Mouse (Mus musculus): ENCODE measurements around the gene Apbb2. TPM values are rescaled to one million over a fixed set of nuclear protein-coding genes. Genes with fewer than 3 reads are reported as not detected.

The Apbb2 gene
- polyA plus RNA-seq, 1 experiment: 1.2 TPM

GRCm38 (mm10) chr5:66405305-66405704, 213.3 kb downstream of the Apbb2 start:
- H3K27ac ChIP-seq (ENCODE audit: control insufficient read depth, insufficient read depth, low read depth, low read length): no peak overlapping the region
- H3K4me1 ChIP-seq (ENCODE audit: control insufficient read depth, insufficient read depth, low read length): no peaks in the 10 kb centered on the region
- TF ChIP-seq CTCF (IDR thresholded peaks at IDR 0.05; ENCODE audit: control insufficient read depth, insufficient read depth, insufficient replicate concordance, low read depth, low read length): no peak
- no peak for TF ChIP-seq POLR2A (IDR thresholded peaks at IDR 0.05; ENCODE audit: control insufficient read depth, low read depth, low read length)
- no peaks in the 10 kb centered on the region for H3K27me3 ChIP-seq (ENCODE audit: control insufficient read depth, insufficient read depth, low read length)
- H3K36me3 ChIP-seq (ENCODE audit: control insufficient read depth, insufficient read depth, low read length): no peaks in the 10 kb centered on the region
- H3K4me3 ChIP-seq (ENCODE audit: control insufficient read depth, low read depth, low read length): no peak overlapping the region

- Histone ChIP-seq H3K4me1 (ENCODE audit: control insufficient read depth, insufficient read depth, low read length) (no peaks in the 10 kb centered on the region), H3K27ac (ENCODE audit: control insufficient read depth, insufficient read depth, low read depth, low read length) (no peak overlapping the region), H3K36me3 (ENCODE audit: control insufficient read depth, insufficient read depth, low read length) (no peaks in the 10 kb centered on the region), H3K27me3 (ENCODE audit: control insufficient read depth, insufficient read depth, low read length) (no peaks in the 10 kb centered on the region), H3K4me3 (ENCODE audit: control insufficient read depth, low read depth, low read length) (no peak overlapping the region)
- TF ChIP-seq POLR2A (IDR thresholded peaks at IDR 0.05; ENCODE audit: control insufficient read depth, low read depth, low read length) (no peak), CTCF (IDR thresholded peaks at IDR 0.05; ENCODE audit: control insufficient read depth, insufficient read depth, insufficient replicate concordance, low read depth, low read length) (no peak)
Observed at GRCm38 (mm10) chr5:66400563-66400962, 218.0 kb downstream of the Apbb2 start.

- Histone ChIP-seq H3K27me3 (ENCODE audit: control insufficient read depth, insufficient read depth, low read length) (no peaks in the 10 kb centered on the region), H3K27ac (ENCODE audit: control insufficient read depth, insufficient read depth, low read depth, low read length) (no peak overlapping the region), H3K36me3 (ENCODE audit: control insufficient read depth, insufficient read depth, low read length) (no peaks in the 10 kb centered on the region), H3K4me3 (ENCODE audit: control insufficient read depth, low read depth, low read length) (no peak overlapping the region), H3K4me1 (ENCODE audit: control insufficient read depth, insufficient read depth, low read length) (no peaks in the 10 kb centered on the region)
- no peak for TF ChIP-seq POLR2A (IDR thresholded peaks at IDR 0.05; ENCODE audit: control insufficient read depth, low read depth, low read length)
- no peak for TF ChIP-seq CTCF (IDR thresholded peaks at IDR 0.05; ENCODE audit: control insufficient read depth, insufficient read depth, insufficient replicate concordance, low read depth, low read length)
Observed at GRCm38 (mm10) chr5:66399264-66399620, 219.3 kb downstream of the Apbb2 start.

GRCm38 (mm10) chr5:66398530-66399263, 219.9 kb downstream of the Apbb2 start:
- Histone ChIP-seq H3K27ac (ENCODE audit: control insufficient read depth, insufficient read depth, low read depth, low read length) (no peak overlapping the region), H3K36me3 (ENCODE audit: control insufficient read depth, insufficient read depth, low read length) (no peaks in the 10 kb centered on the region), H3K4me1 (ENCODE audit: control insufficient read depth, insufficient read depth, low read length) (no peaks in the 10 kb centered on the region), H3K4me3 (ENCODE audit: control insufficient read depth, low read depth, low read length) (no peak overlapping the region), H3K27me3 (ENCODE audit: control insufficient read depth, insufficient read depth, low read length) (no peaks in the 10 kb centered on the region)
- TF ChIP-seq POLR2A (IDR thresholded peaks at IDR 0.05; ENCODE audit: control insufficient read depth, low read depth, low read length) (no peak), CTCF (IDR thresholded peaks at IDR 0.05; ENCODE audit: control insufficient read depth, insufficient read depth, insufficient replicate concordance, low read depth, low read length) (no peak)

GRCm38 (mm10) chr5:66393767-66394446, 224.7 kb downstream of the Apbb2 start:
- no peak overlapping the region for H3K27ac ChIP-seq (ENCODE audit: control insufficient read depth, insufficient read depth, low read depth, low read length)
- TF ChIP-seq CTCF (IDR thresholded peaks at IDR 0.05; ENCODE audit: control insufficient read depth, insufficient read depth, insufficient replicate concordance, low read depth, low read length) (no peak), POLR2A (IDR thresholded peaks at IDR 0.05; ENCODE audit: control insufficient read depth, low read depth, low read length) (no peak)
- no peak overlapping the region for H3K4me3 ChIP-seq (ENCODE audit: control insufficient read depth, low read depth, low read length)
- no peaks in the 10 kb centered on the region for H3K27me3 ChIP-seq (ENCODE audit: control insufficient read depth, insufficient read depth, low read length)
- H3K4me1 ChIP-seq (ENCODE audit: control insufficient read depth, insufficient read depth, low read length): peaks cover 5% of the 10 kb centered on the region
- H3K36me3 ChIP-seq (ENCODE audit: control insufficient read depth, insufficient read depth, low read length): no peaks in the 10 kb centered on the region

GRCm38 (mm10) chr5:66392861-66393529, 225.6 kb downstream of the Apbb2 start:
- H3K27ac ChIP-seq (ENCODE audit: control insufficient read depth, insufficient read depth, low read depth, low read length): no peak overlapping the region

GRCm38 (mm10) chr5:66391771-66392170, 226.8 kb downstream of the Apbb2 start:
- TF ChIP-seq POLR2A (IDR thresholded peaks at IDR 0.05; ENCODE audit: control insufficient read depth, low read depth, low read length): no peak
- TF ChIP-seq CTCF (IDR thresholded peaks at IDR 0.05; ENCODE audit: control insufficient read depth, insufficient read depth, insufficient replicate concordance, low read depth, low read length): no peak

More at GRCm38 (mm10) chr5:66392861-66393529, 225.6 kb downstream of the Apbb2 start:
- H3K27me3 ChIP-seq (ENCODE audit: control insufficient read depth, insufficient read depth, low read length): no peaks in the 10 kb centered on the region
- TF ChIP-seq CTCF (IDR thresholded peaks at IDR 0.05; ENCODE audit: control insufficient read depth, insufficient read depth, insufficient replicate concordance, low read depth, low read length): no peak
- TF ChIP-seq POLR2A (IDR thresholded peaks at IDR 0.05; ENCODE audit: control insufficient read depth, low read depth, low read length): no peak
- no peak overlapping the region for H3K4me3 ChIP-seq (ENCODE audit: control insufficient read depth, low read depth, low read length)
- no peaks in the 10 kb centered on the region for H3K36me3 ChIP-seq (ENCODE audit: control insufficient read depth, insufficient read depth, low read length)
- peaks cover 5% of the 10 kb centered on the region for H3K4me1 ChIP-seq (ENCODE audit: control insufficient read depth, insufficient read depth, low read length)

More at GRCm38 (mm10) chr5:66391771-66392170, 226.8 kb downstream of the Apbb2 start:
- Histone ChIP-seq H3K27ac (ENCODE audit: control insufficient read depth, insufficient read depth, low read depth, low read length) (no peak overlapping the region), H3K4me1 (ENCODE audit: control insufficient read depth, insufficient read depth, low read length) (peaks cover 5% of the 10 kb centered on the region), H3K36me3 (ENCODE audit: control insufficient read depth, insufficient read depth, low read length) (no peaks in the 10 kb centered on the region), H3K4me3 (ENCODE audit: control insufficient read depth, low read depth, low read length) (no peak overlapping the region), H3K27me3 (ENCODE audit: control insufficient read depth, insufficient read depth, low read length) (no peaks in the 10 kb centered on the region)
